Mouse (Mus musculus): ENCODE measurements around the gene Gm49320. TPM values are rescaled to one million over a fixed set of nuclear protein-coding genes. Genes with fewer than 3 reads are reported as not detected.

The Gm49320 gene
- total RNA-seq, 2 experiments from 2014 or later = 4.4 to 6.0 TPM

DNA sequence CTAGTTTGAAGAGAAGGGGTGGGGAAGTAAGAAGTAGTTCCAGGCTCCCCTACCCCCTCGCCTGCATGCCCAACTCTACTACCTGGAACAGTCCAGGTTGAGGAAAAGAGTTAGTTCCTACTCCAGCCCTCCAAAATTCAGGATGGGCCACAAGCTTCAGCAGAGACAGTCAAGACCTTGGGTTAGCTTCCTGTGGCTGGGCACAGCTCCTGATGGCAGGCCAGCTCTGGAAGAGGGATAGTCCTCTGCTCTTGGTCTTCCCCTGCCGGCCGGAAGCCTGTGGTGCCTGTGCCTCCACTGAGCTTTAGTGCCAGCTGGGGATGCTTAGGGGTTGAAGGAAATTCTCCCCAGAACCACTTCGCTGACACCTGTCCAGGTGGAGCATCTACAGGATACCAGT lies 12.3 kb upstream of the Gm49320 start:
- no peak for DNase-seq (ENCODE audit: low spot score in 2 of 2)

DNA sequence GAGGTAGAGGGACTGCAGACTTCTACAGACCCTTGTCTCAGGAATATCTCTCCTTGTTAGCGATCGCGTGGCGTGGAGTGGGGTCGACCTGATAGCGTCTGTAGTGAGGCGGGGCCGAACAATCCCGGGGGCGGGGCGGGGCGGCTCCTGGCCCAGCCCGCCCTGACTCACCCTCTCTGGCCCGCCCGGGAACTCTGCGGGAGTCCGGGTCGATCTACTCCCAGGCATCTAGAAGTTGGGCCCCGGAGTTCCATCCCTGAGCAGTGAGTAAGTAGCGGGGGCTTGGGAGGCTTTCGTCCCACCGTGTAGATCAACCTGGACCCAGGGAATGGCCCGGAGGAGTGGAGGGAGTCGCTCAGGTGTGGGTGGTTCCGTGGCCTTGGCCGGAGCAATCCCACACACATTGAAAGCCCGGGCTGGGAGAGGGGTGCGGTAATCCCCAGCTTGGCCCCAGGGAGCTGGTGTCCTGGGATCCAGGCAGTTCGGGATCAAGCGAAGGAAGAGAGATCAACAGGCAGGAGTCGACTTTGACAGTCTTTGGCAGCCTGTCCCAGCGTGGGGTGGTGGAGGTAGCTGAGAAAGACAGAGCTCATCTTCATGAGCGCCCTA lies 11.8 kb upstream of the Gm49320 start, which contains the start of gene Lrrc8e:
Gene Lrrc8e (plus strand): TSS at position 89 of the 609 bp plus-strand sequence.
- no peak for DNase-seq (ENCODE audit: low spot score in 2 of 2)

DNA sequence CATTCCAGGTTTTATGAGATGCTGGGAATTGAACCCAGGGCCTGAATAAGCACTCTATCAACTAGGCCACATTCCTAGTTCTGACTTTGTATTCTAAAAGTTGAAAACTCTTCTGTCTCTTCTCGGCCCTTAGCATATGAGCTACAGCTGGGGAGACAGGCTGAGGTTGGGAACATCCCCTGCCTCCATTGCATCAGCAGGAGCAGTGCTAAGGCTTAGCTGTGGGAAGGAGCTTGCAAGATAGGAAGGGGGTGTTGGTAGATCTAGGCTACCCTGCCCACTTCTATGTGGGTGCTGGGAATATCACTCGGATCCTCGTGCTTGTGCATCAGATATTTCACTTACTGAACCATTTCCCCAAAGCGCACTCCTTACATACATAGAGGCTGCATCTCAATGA lies 10.7 kb upstream of the Gm49320 start:
- DNase-seq (ENCODE audit: low spot score in 2 of 2) = no peak

DNA sequence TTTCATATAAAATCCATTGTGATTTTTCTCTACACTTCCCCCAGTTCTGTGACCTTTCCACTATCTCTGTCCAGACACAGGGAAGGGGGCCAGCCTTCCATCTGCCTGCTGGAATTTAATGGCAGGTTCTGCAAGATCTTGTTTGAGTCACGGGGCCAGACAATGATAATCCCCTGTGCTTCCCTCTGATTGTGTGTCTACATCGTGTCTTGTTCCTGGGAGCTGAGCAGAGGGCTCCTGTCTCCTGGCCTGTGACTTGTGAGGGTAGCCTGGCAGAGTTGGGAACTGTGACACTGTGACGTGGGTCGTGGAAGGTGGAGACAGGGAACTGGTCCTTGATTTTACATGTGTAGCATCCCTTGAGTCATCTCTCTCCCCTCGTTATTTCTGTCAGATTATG lies 8.9 kb upstream of the Gm49320 start:
- no peak for DNase-seq (ENCODE audit: low spot score in 2 of 2)

DNA sequence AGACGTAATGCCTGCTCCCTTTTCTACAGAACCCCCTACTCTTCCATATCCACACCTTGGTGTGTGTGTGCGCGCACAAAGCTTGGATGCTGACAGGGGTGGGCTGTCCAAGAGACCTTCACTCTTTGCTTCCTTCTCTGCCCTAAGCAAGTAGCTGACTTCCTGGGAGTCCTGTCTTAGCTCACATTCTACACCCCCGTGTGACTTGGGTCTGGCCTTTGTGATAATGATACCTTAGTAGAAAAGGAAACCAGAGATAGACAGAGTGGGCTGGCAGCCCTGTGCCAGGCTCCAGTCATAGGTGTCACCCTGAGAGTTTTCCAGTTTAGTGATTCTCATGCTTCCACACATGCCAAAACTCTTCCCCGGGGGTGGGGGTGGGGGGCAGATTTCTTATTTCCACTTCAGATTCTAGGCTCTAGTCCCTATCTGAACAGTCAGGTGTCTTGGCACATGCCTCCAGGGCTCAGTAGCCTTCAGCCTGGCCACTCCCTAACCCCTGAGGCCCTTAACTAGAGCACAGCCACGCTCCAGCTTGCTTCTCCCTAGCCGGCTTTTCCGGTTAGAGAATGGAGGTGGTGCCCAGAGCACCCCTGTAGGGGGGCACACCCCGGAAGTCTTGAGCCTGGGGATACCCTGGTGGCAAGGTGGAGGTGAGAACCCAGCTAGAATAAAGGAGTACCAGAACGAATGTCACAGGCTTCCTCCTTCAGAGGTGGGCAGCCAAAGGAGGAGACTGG lies 7.9 kb upstream of the Gm49320 start:
- DNase-seq (ENCODE audit: low spot score in 2 of 2) = no peak

DNA sequence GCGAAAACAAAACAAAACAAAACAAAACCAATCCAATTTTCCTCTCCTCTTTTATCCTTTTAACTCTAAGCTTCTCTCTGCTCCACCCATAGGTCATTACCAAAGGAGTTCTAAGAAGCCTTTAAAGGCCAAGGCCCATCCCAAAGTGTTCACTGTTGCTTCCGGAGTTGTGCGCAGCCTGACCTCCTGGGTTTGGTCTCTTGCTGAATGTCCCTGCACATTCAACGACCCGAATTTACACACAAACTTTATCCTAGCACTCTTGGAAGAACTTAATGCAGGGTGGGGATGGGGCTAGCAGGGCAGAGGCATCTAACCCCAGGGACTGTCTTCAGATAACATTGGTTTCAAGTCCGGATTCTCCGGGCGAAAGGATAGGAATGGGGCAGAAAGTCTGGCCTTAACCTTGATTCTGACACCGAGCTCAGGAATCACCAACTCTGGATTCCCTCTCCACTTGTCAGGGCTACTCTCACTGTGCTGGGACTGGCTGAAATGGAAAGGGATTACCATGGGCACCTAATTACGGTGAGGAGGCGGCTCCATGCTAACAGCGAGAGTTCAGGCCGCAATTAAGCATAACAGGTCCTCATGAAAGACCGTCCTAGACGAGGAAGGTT lies 741 bp upstream of the Gm49320 start:
- peak in 1 of 2 experiments; percentile 47 for DNase-seq (ENCODE audit: low spot score in 2 of 2)

DNA sequence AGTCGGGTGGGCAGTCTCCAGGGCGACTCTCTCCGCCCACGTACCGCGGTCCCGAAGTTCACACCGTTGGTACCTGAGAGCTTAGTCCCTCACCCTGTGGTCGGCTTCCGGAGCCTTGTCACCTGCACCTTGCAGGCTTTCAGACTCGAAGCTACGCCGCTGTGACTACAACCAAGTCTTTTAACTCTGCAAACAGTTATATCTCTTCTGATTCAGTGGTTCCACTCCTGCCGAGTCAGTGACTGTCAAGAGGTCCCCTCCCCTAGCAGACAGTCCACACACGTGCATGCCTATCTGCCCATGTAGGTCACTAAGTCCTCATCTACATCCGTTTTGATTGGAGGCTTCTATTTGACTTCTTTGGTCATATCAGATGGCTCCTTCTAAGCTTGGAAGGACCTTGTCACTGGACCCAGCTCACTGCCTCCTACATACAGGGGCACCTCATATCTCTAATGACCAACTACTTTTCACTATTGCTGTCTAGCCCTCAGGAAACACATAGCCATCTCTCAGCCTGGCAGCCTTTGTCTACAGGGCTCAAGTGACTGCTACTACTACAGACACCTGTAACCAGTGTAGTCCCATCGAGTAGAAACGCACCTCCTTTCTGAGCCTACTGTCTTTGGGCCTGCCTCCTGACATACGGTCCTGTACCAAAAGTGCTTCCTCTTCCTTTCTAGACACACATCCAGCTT lies 677 bp downstream of the Gm49320 start:
- DNase-seq (ENCODE audit: low spot score in 2 of 2) = no peak

DNA sequence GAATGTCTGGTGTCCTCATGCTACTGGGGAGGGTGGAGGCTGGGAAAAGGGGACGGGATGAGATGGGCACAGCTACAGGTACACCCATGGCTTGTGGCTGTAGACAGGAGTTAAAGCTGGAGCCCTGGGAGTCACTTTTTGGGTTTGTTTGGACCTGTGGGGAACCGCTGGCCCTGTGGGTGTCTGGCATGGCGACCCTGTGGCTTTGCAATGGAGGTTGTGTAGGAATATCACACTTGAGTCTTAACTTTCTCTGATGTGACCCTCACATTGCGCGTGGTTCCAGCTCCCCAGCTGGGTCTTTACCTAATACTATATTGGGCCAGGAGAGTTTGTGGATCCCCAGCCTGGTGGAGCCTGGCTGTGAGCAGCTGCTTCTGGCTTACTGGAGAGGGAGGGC lies 6.4 kb downstream of the Gm49320 start:
- no peak for DNase-seq (ENCODE audit: low spot score in 2 of 2)

DNA sequence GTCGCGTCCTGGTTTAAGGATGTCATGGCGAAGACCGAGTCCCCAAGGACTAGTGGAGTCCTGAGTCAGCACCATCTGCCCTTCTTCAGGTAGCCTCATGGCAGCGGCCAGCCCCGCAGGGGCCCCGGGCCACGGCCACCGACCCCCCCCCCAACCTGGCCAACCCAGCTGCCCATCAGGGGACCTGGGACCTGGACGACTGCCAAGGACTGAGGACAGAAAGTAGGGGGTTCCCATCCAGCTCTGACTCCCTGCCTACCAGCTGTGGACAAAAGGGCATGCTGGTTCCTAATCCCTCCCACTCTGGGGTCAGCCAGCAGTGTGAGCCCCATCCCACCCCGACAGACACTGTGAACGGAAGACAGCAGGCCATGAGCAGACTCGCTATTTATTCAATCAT lies 7.1 kb downstream of the Gm49320 start:
- no peak for DNase-seq (ENCODE audit: low spot score in 2 of 2)

DNA sequence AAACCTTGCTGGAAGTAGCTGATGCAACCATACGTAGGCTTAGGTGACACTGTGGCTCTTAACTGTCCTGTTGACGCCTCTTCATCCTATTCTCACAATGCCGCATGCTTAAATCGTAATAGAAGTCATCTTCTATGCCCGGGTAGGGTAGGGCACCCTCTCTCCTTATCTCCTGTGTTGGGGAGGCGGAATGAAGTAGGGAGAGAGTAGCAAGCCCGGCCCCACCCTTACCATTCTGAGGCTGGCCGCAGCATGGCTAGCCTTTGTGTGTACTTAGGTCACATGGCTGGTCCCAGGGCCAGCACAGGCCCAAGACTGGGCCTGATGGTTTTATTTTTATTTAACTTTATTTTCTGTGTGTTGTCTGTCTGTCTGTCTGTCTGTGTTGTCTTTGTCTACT lies 8.6 kb downstream of the Gm49320 start:
- no peak for DNase-seq (ENCODE audit: low spot score in 2 of 2)

DNA sequence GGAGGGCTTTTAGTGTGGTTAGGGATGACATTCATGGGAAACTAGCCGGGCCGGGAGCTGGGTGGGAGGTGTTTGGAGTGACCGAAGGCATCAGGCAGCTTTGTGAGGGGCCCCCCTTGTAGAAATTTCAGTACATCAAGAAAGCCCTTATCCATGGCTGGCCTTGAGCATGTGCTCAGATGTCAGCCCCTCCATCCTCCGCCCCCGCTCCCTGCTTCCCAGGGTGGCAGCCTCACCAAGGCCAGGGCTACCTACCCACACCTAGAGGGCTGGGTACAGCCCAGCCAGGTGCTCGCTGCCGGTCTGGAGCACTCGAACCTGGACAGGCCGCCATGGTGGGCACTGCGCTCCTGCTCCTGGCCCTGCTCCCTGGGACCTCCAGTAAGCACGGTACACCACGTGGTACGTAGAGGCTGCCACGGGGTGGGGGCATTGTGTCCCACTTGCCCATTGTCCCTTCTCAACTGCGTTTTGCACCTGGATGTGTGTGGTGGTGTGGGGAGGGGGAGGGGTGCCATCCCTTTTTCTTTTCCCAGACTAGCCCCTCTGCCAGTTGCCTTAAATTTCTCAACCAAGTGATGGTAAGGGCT lies 9.4 kb downstream of the Gm49320 start, which contains the start of gene Tgfbr3l:
Gene Tgfbr3l (plus strand): TSS at position 264 of the 590 bp plus-strand sequence.
- DNase-seq (ENCODE audit: low spot score in 2 of 2) = no peak

DNA sequence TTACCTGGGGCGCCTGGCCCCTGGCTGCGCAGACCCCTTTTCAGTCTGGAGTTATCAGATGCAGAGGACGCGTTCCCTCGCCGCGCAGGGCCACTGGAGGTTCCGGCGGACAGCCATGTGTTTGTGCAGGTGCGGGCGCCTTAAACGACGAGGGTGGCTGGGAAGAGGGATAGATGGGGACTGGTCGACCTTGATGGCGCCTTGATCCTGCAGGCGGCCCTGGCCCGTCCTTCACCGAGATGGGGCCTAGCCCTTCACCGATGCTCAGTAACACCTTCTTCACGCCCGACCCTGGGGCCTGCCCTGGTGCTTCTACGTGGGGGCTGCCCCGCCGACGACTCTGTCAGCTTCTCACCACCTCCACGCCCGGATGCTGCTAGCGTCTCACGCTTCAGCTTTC lies 10.5 kb downstream of the Gm49320 start:
- DNase-seq (ENCODE audit: low spot score in 2 of 2) = peak in 1 of 2 experiments; percentile 45

DNA sequence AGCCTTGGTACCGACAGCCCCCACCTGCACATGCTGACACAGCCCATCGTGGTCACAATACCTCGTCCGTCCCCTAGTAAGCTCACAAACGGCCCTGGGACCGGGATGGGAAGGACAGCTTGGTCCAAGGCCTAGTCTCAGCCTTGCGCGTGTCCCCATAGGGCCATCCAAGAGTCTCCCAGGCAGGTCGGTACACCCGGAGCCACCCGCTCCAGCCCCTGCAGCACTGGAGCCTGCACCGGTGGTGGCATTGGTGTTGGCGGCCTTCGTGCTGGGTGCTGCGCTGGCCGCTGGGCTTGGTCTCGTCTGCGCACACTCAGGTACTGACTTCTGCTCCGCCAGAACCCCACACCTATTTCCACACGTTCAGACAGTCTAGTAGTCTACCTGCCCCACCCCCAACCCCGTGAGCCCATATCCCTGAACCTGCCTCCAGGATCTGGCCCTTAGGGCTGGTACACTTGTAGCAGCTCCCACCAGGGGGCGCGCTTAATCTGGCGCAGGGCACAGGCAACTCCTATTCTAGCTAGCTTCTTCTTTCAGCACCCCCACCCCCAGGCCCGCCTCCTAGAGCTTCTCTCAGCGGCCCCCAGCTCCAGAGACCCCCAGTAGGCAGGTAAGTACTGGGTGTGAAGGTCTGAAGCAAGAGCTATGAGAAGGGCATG lies 11.8 kb downstream of the Gm49320 start:
- peak; percentile 70 to 76 for DNase-seq (ENCODE audit: low spot score in 2 of 2)

DNA sequence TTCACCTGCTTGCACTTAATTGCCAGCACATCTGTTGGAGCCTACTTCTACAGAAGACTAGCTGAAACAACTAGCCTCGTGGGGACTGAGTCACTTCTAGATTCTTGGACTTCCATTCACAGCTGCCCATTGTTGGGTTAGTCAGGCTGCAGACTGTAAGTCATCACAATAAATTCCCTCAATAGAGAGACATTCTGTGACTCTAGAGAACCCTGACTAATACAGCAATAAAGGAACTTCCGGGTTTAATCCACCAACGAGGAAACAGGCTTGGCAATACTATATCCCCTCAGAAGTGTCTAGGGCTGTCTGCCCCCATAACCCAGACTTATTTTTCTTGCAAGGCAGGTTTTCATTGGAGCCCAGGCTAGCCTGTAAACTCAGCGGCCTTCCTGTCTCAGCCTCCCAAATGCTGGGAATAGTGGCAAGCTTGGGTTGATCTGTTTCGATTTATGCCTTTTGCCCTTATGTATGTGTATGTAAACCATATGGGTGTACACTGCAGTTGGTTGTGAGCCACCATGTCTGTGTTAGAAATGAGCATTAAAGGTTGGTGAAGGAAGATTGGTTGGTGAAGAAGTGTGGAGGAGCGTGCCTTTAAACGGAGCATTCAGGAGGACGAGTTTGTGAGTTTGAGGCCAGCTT lies 13.6 kb downstream of the Gm49320 start:
- no peak for DNase-seq (ENCODE audit: low spot score in 2 of 2)

DNA sequence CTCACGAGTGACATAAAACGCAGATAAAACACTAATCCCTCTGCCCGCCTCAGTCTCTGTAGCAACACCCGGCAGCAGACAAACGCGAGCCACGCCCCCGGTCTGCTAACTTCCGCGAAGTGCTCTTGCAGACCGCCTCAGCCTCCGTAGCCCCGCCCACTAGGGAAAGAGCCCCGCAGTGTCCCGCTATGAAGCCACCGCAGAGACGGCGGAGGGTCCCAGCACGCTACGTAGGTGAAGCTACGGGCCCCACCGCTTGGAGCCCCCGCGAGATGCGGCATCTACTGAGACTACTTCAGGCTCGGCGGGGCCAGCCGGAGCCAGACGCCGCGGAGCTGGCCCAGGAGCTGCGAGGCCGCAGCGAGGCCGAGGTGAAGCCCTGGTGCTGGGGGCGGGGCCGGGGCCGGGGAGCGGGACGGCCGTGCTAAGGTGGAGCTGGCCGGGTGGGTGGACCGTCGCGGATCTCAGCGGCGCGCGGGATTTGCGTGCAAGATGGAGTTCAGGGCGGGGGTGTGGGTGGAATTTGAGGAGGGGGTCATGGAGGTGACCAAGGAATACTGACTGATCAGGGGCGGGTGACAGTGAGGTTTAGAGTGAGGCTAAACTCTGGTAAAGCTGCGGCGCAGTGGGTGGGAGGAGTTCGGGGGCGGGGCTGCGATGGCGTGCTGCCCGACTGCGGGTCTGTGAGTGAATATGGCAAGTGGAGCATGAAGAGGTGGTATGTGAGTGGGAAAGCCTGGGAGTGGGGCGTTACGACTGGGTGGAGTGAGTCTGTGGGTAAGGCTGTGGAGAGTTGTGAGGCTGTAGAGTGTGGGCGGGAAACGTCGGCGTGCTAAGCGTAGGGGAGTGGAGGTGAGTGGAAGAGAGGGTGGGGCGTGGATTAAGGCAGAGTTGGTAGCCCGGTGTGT lies 14.5 kb downstream of the Gm49320 start, which contains the start of gene Snapc2:
Gene Snapc2 (plus strand): TSS at position 147 of the 908 bp plus-strand sequence.
- peak; percentile 90 to 92 for DNase-seq (ENCODE audit: low spot score in 2 of 2)

DNA sequence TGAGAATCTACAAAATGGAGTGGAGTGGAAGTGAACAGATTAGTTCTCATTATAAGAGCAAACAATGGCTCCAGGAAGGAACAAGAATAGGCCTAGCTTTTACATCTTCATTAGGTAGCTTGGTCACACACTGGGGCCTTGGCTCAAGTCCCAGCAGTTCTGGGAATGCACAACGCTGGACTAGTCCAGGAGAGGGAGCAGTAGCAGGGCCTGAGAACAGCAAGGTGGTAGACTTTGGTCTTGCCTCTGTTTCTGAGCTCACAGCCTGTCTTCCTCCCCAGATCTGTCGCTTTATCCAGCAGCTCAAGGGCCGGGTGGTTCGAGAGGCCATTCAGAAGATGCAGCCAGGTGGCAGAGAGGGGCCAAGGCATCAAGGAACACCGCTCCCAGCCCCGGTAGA lies 15.3 kb downstream of the Gm49320 start:
- no peak for DNase-seq (ENCODE audit: low spot score in 2 of 2)

DNA sequence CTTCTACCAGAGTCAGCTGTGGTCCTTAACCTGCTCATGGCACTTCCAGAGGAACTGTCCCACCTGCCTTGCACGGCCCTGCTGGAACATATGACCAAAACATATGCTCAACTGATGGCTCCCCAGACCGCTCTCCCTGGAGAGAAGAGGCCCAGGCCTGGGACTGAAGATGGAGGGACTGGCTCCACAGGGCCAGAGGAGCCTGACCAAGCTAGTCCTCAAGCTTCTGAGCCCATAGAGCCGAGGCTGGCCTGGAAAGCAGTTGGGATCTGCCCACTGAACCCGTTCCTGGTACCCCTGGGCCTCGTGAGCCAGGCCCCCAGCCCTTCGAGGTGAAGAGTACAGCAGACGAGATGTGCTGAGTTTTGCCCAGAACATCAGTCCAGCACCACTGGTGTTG lies 16.8 kb downstream of the Gm49320 start:
- peak in 1 of 2 experiments; percentile 2 for DNase-seq (ENCODE audit: low spot score in 2 of 2)

DNA sequence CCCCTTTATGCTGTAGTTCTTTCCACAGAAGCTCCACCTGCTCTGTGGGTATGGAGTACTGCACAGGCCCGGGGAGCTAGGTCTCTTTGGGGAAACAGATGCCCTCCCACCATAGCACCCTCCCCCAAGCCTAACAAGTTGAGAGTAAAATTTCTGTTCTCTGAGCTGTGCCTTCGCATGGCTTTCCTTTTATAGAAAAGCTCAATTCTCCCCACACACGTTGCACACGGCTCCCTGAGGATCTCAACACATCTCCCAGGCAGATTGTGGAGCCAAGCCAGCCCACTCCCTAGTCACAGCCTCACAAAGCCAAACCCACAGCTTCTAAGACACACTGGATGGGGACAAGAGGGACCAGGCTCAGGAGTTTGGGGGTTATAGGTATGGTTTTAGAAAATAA lies 18.2 kb downstream of the Gm49320 start:
- DNase-seq (ENCODE audit: low spot score in 2 of 2) = no peak

DNA sequence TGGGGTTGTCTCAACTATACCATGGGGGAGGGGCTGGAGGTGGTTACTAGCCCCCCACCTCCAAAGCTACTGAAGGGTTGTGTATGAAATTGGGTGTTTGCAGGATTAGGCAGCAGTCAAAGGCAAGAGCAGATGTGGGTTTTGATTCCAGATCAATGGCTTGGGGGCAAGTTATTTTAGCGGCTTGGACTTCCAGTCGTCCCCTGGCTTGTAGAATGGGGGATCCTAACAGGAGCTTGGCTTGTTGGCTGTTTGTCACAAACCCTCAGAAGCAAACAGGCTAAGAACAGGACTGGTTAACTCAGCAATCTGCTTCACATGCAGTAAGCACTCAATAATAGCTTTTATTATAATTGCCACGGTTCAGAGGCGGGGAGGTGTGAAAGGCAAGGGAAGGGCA lies 18.7 kb downstream of the Gm49320 start:
- no peak for DNase-seq (ENCODE audit: low spot score in 2 of 2)

All from adrenal gland, postnatal 4 days (tissue).